Mouse (Mus musculus) thymus, adult 18-20 months (tissue): ENCODE measurements at regions not wholly inside any gene's neighbourhood (a gene's known extent, or its start where the extent isn't known, plus 50 kb on each side); places are given as distances from the start of the nearest gene placed in this dataset.
"Not testable (repeated sequence)": the region's sequence is repeated elsewhere in the genome, so short reads cannot be mapped to it uniquely, and the experiment has no call there.

Source experiments
- DNase-seq, 2 experiments: peaks; one replicate each; pipeline ENCODE4 v3.0.0; 2022; ENCODE audit warnings: mixed read lengths in 2 of 2

DNA sequence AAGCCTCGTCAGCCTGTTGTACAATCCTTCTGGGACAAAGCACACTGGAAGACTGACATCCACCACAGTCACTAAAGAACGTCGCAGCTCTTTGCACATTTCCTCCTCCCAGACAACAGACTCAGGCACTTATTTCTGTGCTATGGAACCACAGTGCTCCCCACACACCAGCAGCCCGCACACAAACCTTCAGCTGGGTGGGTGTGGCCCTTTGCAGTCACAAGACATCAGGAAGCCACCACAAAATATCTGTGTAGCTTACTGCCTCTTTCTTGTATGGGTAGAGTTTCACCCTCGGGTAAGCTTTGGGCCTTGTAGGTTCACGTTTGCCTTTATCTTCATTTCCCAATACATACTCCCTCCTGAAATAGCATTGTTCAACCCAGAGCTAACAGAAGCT, 577.6 kb upstream of the Olfr1507 start:
- DNase-seq = peak; percentile 3 to 21

- DNase-seq = peak; percentile 3 to 17
Observed at GRCm38 (mm10) chr14:53072502-53072901, 577.0 kb upstream of the Olfr1507 start.

GRCm38 (mm10) chr14:53054439-53054838, 558.9 kb upstream of the Olfr1507 start:
- DNase-seq = not testable (repeated sequence)

GRCm38 (mm10) chr14:53053465-53054123, 558.0 kb upstream of the Olfr1507 start:
- not testable (repeated sequence) for DNase-seq

DNA sequence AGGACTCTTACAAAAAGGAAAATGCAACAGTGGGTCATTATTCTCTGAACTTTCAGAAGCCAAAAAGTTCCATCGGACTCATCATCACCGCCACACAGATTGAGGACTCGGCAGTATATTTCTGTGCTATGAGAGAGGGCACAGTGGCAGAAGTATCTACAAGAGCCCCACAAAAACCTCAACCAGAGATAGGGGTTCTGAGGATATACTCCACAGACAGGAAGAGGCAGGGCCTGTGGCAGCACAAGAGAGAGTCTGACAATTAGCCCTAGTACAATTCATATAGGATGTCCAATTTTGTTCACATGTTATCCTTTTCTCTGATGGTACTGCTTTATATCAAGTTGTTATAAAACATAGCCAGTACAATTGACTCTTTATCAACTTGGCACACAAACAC, 552.1 kb upstream of the Olfr1507 start:
- not testable (repeated sequence) for DNase-seq

DNA sequence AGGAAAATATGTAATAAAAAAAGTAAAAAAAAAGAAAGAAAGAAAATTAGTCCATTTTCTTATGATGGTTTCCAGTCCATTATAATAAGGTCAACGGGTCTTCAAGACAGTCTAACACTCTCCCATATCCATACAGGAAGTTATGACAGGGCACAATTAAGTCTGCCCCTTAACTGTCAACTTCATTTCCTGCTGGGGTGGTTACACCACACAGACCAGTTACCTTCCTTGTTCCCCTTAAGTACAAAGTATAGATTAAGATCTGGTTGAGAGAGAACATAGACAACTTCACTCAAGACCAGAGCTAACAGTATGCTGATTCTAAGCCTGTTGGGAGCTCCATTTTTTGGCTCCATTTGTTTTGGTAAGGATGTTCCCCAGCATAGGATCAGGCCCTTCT, 551.4 kb upstream of the Olfr1507 start:
- DNase-seq = not testable (repeated sequence)

- peak in 1 of 2 experiments; percentile 18 for DNase-seq
Observed at GRCm38 (mm10) chr14:53045331-53045730, 549.8 kb upstream of the Olfr1507 start.

DNA sequence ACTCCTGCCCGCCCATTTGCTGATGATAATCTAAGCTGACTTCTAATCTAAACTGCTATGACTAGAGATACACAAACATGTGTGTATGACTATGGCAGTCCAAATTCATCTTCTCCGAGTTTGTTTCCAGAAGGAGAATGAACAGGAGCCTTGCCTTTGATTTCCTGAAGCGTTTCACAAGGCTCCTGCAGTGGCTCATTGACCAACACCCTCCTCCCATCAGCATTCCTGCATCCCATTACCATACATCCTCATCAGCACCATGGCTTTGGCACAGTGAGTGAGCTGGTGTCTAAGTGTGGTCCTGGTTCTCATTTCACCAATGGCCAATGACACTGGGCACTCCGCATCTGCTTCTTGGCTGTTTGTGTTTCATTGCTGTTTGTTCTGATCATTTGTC, 548.6 kb upstream of the Olfr1507 start:
- DNase-seq = not testable (repeated sequence)

- not testable (repeated sequence) for DNase-seq
Observed at GRCm38 (mm10) chr14:53042016-53042415, 546.5 kb upstream of the Olfr1507 start.

DNA sequence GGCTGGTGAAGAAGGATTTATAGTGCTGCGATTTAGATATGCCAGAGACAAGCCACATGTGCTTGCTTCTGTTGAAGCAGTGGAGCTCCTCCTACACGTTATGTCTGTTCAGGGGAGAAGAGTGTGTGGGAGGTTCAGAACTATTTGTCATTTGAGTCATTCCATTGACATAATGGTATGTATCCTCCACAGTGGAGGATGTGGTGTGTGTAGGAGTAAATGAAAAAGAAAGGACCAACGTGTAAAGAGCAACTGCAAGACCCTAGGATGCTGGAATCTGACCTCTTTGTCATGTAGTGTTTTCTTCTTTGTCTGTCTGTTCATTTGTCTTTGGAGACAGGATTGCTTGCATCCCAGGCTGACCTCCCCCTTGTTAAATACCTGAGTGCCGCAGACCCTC, 543.9 kb upstream of the Olfr1507 start:
- not testable (repeated sequence) for DNase-seq

- not testable (repeated sequence) for DNase-seq
Observed at GRCm38 (mm10) chr14:53034940-53035339, 539.4 kb upstream of the Olfr1507 start.

DNA sequence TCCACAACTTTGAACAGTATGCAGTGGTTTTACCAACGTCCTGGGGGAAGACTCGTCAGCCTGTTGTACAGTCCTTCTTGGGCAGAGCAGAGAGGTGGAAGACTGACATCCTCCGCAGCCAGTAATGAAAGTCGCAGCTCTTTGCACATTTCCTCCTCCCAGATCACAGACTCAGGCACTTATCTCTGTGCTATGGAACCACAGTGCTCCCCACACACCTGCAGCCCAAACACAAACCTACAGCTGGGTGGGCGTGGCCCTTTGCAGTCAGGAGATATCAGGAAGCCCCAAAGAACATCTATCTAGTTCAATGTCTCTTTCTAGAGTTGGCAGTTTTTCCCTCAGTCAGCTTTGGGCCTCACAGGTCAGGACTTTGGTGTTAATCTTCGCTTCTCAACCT, 537.7 kb upstream of the Olfr1507 start:
- peak; percentile 56 to 69 for DNase-seq

- not testable (repeated sequence) for DNase-seq
Observed at GRCm38 (mm10) chr14:53032498-53032897, 536.9 kb upstream of the Olfr1507 start.

DNA sequence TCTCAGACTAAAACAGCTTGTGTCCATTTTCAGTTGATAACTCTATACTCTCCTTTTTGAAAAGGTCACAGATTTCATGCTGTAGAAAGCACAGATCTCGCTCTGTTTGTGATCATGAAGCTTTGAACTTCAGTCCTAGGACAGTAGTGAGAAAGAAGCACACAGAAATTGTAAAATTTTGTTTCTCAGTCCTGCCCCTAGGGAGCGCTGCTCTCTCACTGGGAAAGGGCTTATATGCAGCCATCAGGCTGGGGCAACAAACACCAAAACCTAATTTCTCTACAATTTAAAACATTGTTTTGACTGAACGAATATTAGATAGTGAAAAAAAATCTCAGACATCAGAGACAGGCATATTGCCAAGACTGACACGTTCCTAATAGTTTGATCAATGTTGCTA, 534.7 kb upstream of the Olfr1507 start:
- not testable (repeated sequence) for DNase-seq

- not testable (repeated sequence) for DNase-seq
Observed at GRCm38 (mm10) chr14:53026958-53027357, 531.4 kb upstream of the Olfr1507 start.

- DNase-seq = not testable (repeated sequence)
Observed at GRCm38 (mm10) chr14:53020152-53020551, 524.6 kb upstream of the Olfr1507 start.

DNA sequence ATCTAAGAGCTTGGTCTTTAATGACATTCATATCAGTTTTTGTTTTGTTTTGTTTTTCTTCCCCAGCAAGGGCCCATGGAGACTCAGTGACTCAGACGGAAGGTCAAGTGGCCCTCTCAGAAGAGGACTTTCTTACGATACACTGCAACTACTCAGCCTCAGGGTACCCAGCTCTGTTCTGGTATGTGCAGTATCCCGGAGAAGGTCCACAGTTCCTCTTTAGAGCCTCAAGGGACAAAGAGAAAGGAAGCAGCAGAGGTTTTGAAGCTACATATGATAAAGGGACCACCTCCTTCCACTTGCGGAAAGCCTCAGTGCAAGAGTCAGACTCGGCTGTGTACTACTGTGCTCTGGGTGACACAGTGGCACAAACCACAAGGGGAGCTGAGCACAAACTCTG, 512.2 kb upstream of the Olfr1507 start:
- DNase-seq = not testable (repeated sequence)

GRCm38 (mm10) chr14:53007323-53007722, 511.8 kb upstream of the Olfr1507 start:
- not testable (repeated sequence) for DNase-seq

- DNase-seq = not testable (repeated sequence)
Observed at GRCm38 (mm10) chr14:53001289-53001688, 505.7 kb upstream of the Olfr1507 start.

- not testable (repeated sequence) for DNase-seq
Observed at GRCm38 (mm10) chr14:52992106-52992760, 496.7 kb upstream of the Olfr1507 start.

DNA sequence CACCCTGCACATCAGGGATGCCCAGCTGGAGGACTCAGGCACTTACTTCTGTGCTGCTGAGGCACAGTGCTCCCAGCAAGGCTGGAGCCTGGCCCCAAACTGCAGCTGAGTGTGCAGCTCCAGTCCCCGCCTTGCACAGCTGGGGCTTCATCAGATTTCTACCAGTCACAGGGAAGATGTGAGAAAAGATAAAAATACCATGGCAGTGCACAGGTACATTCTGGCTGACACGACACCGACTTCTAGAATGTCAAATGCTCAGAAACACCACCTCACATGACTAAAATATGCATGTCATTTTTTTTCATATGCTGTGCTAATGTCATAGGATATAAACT, 495.7 kb upstream of the Olfr1507 start:
- DNase-seq = not testable (repeated sequence)

- DNase-seq = not testable (repeated sequence)
Observed at GRCm38 (mm10) chr14:52990569-52991327, 495.2 kb upstream of the Olfr1507 start.

DNA sequence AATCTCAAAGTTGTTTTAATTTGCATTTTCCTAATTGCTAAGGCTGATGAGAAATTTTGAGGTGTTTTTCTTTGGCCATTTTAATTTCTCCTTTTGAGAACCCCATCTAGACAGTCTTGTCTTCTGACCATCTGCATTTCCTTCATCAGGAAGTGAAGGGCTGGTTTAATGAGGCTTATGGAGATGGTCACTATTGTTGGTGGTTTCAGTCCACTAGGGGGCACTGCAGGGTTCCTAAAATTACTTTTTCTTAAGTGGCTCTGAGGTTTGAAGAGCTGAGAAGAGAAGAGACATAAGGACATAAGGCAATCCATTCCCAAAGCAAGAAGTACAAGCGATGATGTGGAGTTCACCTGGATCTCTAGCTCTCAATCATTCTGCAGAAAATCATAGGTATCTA, 494.4 kb upstream of the Olfr1507 start:
- not testable (repeated sequence) for DNase-seq

DNA sequence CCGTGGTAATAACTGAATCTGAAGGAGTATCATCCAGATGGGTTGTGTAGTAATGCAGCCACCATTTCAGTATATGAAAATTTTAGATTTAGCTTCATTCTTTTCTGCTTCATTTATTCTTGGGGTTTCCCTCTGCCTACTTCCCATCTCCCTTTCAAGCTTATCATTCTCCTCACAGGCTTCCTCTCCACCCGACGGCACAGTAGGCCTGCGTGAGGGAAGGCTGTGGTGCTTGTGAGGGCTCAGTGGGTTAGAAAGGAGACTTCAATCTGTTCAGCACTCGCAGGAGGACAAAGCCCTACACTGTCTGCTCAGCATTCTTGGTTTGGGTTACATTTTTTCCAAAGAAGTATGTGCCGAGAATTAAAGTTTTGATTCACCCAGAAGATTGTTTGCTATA, 493.0 kb upstream of the Olfr1507 start:
- not testable (repeated sequence) for DNase-seq
